Mouse (Mus musculus) testis, adult 2 months (tissue): ENCODE data around the gene Dnajc13. TPM values are rescaled to one million over a fixed set of nuclear protein-coding genes. Genes with fewer than 3 reads are reported as not detected.

Experiments
- H3K27ac ChIP-seq: fragments of 200-500 bp; 2 replicates; pipeline ENCODE4 v1.5.1; 2012; ENCODE audit warnings: low read depth, low read length; ENCODE audit not compliant: control insufficient read depth, insufficient read depth
- H3K27me3 ChIP-seq: fragments of 200-500 bp; 2 replicates; pipeline ENCODE4 v1.6.1; 2012; ENCODE audit warnings: mild to moderate bottlenecking, low read length, moderate library complexity; ENCODE audit not compliant: control insufficient read depth, insufficient read depth
- H3K36me3 ChIP-seq: fragments of 200-500 bp; 2 replicates; pipeline ENCODE4 v1.6.1; 2012; ENCODE audit warnings: mild to moderate bottlenecking, low read length; ENCODE audit not compliant: control insufficient read depth, insufficient read depth
- H3K4me1 ChIP-seq: fragments of 200-500 bp; 2 replicates; pipeline ENCODE4 v1.6.1; 2012; ENCODE audit warnings: low read length; ENCODE audit not compliant: control insufficient read depth, insufficient read depth
- H3K4me3 ChIP-seq: fragments of 200-500 bp; 2 replicates; pipeline ENCODE4 v1.5.1; 2012; ENCODE audit warnings: low read depth, mild to moderate bottlenecking, low read length, moderate library complexity, mixed read lengths; ENCODE audit not compliant: control insufficient read depth
- CTCF ChIP-seq: fragments of 200-500 bp; IDR thresholded peaks from 2 replicates; pipeline ENCODE4 v1.5.1; 2012; ENCODE audit warnings: low read depth, mild to moderate bottlenecking, inconsistent platforms, low read length, moderate library complexity; ENCODE audit not compliant: control insufficient read depth, insufficient read depth, insufficient replicate concordance
- POLR2A ChIP-seq: fragments of 200-500 bp; IDR thresholded peaks from 2 replicates; pipeline ENCODE4 v1.6.1; 2012; ENCODE audit warnings: low read depth, mild to moderate bottlenecking, inconsistent platforms, low read length, moderate library complexity; ENCODE audit not compliant: control insufficient read depth
- polyA plus RNA-seq: library from polyadenylated mRNA; depleted of rRNA; stranded (reverse); fragments of >200 nt; gene quantifications from 2 replicates; pipeline ENCODE4 v1.2.3, GENCODE M21; 2012; rRNA removed

Dnajc13 gene
- polyA plus RNA-seq, 1 experiment = 26.7 TPM

DNA sequence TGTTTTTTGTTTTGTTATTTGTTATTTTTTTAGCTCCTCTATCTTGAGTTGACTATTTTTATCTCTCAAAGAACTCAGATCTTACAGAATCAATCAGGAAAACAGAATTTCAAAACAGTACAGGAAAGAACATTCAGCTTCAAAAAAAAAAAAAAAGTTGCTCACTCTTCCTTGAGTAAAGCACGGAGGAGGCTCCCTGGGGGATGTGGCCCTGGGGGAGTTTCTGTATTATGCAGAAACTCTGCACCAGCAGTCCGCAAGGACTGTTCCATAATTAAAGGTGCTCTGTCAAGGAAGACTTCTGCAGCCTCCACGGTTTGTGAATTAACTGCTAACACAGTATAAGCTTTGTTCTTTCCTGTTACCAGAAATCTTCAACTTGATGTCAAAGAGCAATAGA lies 161.3 kb downstream of the Dnajc13 start:
- H3K4me3 ChIP-seq = no peak overlapping the region
- H3K27ac ChIP-seq = no peak overlapping the region
- H3K4me1 ChIP-seq = no peaks in the 10 kb centered on the region; the same call in 1 of the 2 replicates
- no peak for TF ChIP-seq POLR2A
- no peak for TF ChIP-seq CTCF
- no peaks in the 10 kb centered on the region for H3K27me3 ChIP-seq
- no peaks in the 10 kb centered on the region for H3K36me3 ChIP-seq

Other genes with a start within 250 kb of the Dnajc13 start
- gene Gm28305, start 222.3 kb downstream of the Dnajc13 start, polyA plus RNA-seq = not detected in 2 replicates
- 7.1 and 8.4 TPM in 2 replicates for gene Uba5, start 199.8 kb downstream of the Dnajc13 start, polyA plus RNA-seq
- 18.2 and 18.8 TPM in 2 replicates for gene Acad11, start 199.6 kb downstream of the Dnajc13 start, polyA plus RNA-seq
- gene Ackr4, start 136.0 kb downstream of the Dnajc13 start, polyA plus RNA-seq = 0.54 and 0.97 TPM in 2 replicates
- gene Acpp, start 74.8 kb upstream of the Dnajc13 start, polyA plus RNA-seq = 0.38 and 0.46 TPM in 2 replicates